Mouse (Mus musculus) embryonic facial prominence, embryonic 12.5 days (tissue): ENCODE results near the gene Gm20604. TPM values are rescaled to one million over a fixed set of nuclear protein-coding genes. Genes with fewer than 3 reads are reported as not detected.

Experiments used
- ATAC-seq: fragments of 200-750 bp; cut with Nextera tagmentation; 2 replicates; pipeline ENCODE4 v1.8.0; 2017; ENCODE audit not compliant: insufficient number of reproducible peaks, insufficient read depth, low FRiP score, low TSS enrichment
- H3K27ac ChIP-seq: fragments of 300-500 bp; sonication (generic); 2 replicates; pipeline ENCODE4 v1.5.1; 2016; ENCODE audit warnings: mild to moderate bottlenecking
- H3K27me3 ChIP-seq: fragments of 300-500 bp; sonication (generic); 2 replicates; pipeline ENCODE4 v1.6.1; 2016; ENCODE audit warnings: mild to moderate bottlenecking, moderate library complexity
- H3K36me3 ChIP-seq: fragments of 300-500 bp; sonication (generic); 2 replicates; pipeline ENCODE4 v1.6.1; 2016; ENCODE audit warnings: mild to moderate bottlenecking
- H3K4me1 ChIP-seq: fragments of 300-500 bp; sonication (generic); 2 replicates; pipeline ENCODE4 v1.6.1; 2016
- H3K4me2 ChIP-seq: fragments of 300-500 bp; sonication (generic); replicated peaks from 2 replicates; pipeline ENCODE4 v1.6.1; 2016; ENCODE audit warnings: mild to moderate bottlenecking, moderate library complexity
- H3K4me3 ChIP-seq: fragments of 300-500 bp; sonication (generic); 2 replicates; pipeline ENCODE4 v1.5.1; 2016; ENCODE audit warnings: mild to moderate bottlenecking
- H3K9ac ChIP-seq: fragments of 300-500 bp; sonication (generic); 2 replicates; pipeline ENCODE4 v1.6.1; 2016; ENCODE audit warnings: mild to moderate bottlenecking, moderate library complexity
- H3K9me3 ChIP-seq: fragments of 300-500 bp; sonication (generic); 2 replicates; pipeline ENCODE4 v1.6.1; 2016; ENCODE audit warnings: mild to moderate bottlenecking, moderate library complexity
- WGBS: fragments of 180-500 bp; shearing (Covaris S2); methylation state at CpG from one replicate; pipeline ENCODE4 v1.1.7; 2016; 5-methylcytosine and 5-hydroxymethylcytosine counted together
- polyA plus RNA-seq: library from polyadenylated mRNA; unstranded; fragments of >200 nt; fragmentation: Nextera tagmentation; extraction: Ambion mirVana; gene quantifications from 2 replicates; pipeline ENCODE4 v1.2.1, GENCODE M21; 2016

Gene Gm20604
- polyA plus RNA-seq, 1 experiment from 2014 or later = 31.8 TPM

GRCm38 (mm10) chr12:102691761-102692160 lies 66.7 kb downstream of the Gm20604 start:
- Histone ChIP-seq H3K9me3 (no peaks in the 10 kb centered on the region), H3K4me3 (no peak overlapping the region), H3K27me3 (no peaks in the 10 kb centered on the region), H3K9ac (no peak overlapping the region), H3K4me2 (no peak overlapping the region), H3K4me1 (peaks cover 10% of the 10 kb centered on the region; the same call in 1 of the 2 replicates), H3K27ac (no peak overlapping the region), H3K36me3 (no peaks in the 10 kb centered on the region)
- no peak for ATAC-seq
- WGBS = 85% methylated on average over 7 of the region's 7 CpGs

Other genes starting within 250 kb of the Gm20604 start
- 10.1 and 12.2 TPM in 2 replicates for gene Chga, start 203.7 kb downstream of the Gm20604 start, polyA plus RNA-seq
- gene Itpk1, start 53.7 kb downstream of the Gm20604 start, polyA plus RNA-seq = 12.0 and 15.0 TPM in 2 replicates
- gene Moap1, start 15.0 kb downstream of the Gm20604 start, polyA plus RNA-seq = 30.4 and 32.6 TPM in 2 replicates
- gene Tmem251, start 14.9 kb downstream of the Gm20604 start, polyA plus RNA-seq = 10.4 and 11.0 TPM in 2 replicates
- gene Gm28051, start 907 bp downstream of the Gm20604 start, polyA plus RNA-seq = not detected in 2 replicates
- 35.3 and 42.2 TPM in 2 replicates for gene Gon7, start 869 bp downstream of the Gm20604 start, polyA plus RNA-seq
- 45.6 and 51.6 TPM in 2 replicates for gene Ubr7, start 705 bp downstream of the Gm20604 start, polyA plus RNA-seq
- 28.9 and 31.0 TPM in 2 replicates for gene Btbd7, start 119.8 kb upstream of the Gm20604 start, polyA plus RNA-seq
- not detected in 2 replicates for gene Cox8c, start 140.6 kb upstream of the Gm20604 start, polyA plus RNA-seq
- gene Unc79, start 190.2 kb upstream of the Gm20604 start, polyA plus RNA-seq = 0.36 and 0.84 TPM in 2 replicates